Mouse (Mus musculus): ENCODE measurements around the gene Spata5.

Gene Spata5

DNA sequence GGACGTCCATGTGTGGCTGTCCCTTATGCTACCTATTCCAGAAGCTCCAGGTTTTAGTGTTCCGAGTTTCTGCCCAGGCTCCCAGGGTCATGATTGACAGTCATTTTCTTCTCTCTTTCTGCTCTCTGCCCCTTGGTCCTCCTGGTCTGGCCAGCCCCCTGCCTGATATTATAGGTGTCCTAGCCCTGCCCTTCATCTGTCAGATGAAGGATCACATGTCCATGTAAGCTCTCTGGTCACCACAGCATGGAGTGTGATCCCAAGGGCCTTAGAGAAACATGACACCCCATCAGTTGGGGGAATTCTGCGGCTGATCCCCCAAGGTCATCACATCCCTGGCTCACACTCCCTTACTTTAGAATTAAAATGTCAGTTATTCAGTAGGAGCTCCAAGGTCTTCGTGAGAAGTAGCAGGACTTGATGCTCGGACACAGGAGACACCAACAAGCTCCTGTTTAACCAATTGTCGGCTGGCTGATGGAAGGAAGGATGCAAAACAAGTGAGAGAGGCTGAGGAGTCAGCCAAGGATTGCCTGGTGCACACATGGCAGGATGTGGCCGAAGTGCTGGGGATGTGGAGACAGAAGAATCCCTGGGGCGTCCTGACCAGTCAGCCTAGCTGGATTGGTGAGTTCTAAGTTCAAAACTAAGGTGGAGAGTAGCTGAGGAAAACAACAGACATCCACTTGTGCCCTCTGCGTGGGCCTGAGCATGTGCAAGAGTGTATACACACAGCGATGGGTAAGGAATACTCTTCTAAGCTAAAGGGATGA is 195.4 kb downstream of the Spata5 start:
- no peak for DNase-seq (ENCODE audit: extremely low spot score, low spot score)

- no peak for DNase-seq (ENCODE audit: extremely low spot score, low spot score)
These were observed 197.2 kb downstream of the Spata5 start for GRCm38 (mm10) chr3:37616586-37617547.
